Mouse (Mus musculus): ENCODE data around the gene Cacng7.

GRCm38 (mm10) chr7:3332224-3332615 lies 535 bp upstream of the Cacng7 start:
- TF ChIP-seq POLR2A (IDR thresholded peaks at IDR 0.05; ENCODE audit: control insufficient read depth in 1 of 2, insufficient read depth in 1 of 2, low read depth in 1 of 2, low read length in 2 of 2, poor library complexity in 1 of 2) (no peak), HCFC1 (IDR thresholded peaks at IDR 0.05; ENCODE audit: low read depth, low read length) (no peak), EP300 (IDR thresholded peaks at IDR 0.05; ENCODE audit: low read depth in 1 of 2, low read length in 2 of 2) (no peak), CTCF (IDR thresholded peaks at IDR 0.05 in 2 of 3, conservative IDR thresholded peaks at IDR 0.05 in 1 of 3; ENCODE audit: control insufficient read depth in 1 of 3, insufficient read depth in 1 of 3, low read depth in 2 of 3, low read length in 3 of 3, poor library complexity in 1 of 3, severe bottlenecking in 1 of 3) (no peak), TAL1 (IDR thresholded peaks at IDR 0.05; ENCODE audit: low read length) (no peak), ZNF384 (IDR thresholded peaks at IDR 0.05; ENCODE audit: low read depth, low read length) (no peak), GATA1 (IDR thresholded peaks at IDR 0.05; ENCODE audit: low read depth, low read length) (no peak), KAT2A (conservative IDR thresholded peaks at IDR 0.05; ENCODE audit: low read depth, low read length) (no peak), ZC3H11A (IDR thresholded peaks at IDR 0.05; ENCODE audit: low read depth, low read length) (no peak), ETS1 (IDR thresholded peaks at IDR 0.05; ENCODE audit: low read depth, low read length) (no peak), CHD2 (IDR thresholded peaks at IDR 0.05; ENCODE audit: low read length) (no peak)

Measured in MEL (cell line).